Mouse (Mus musculus) testis, postnatal 14 days (tissue): ENCODE data around the gene Tmem189.

Experiments
- DNase-seq: peaks from one replicate; pipeline ENCODE4 v3.0.0; 2021; ENCODE audit warnings: low spot score

Gene Tmem189

DNA sequence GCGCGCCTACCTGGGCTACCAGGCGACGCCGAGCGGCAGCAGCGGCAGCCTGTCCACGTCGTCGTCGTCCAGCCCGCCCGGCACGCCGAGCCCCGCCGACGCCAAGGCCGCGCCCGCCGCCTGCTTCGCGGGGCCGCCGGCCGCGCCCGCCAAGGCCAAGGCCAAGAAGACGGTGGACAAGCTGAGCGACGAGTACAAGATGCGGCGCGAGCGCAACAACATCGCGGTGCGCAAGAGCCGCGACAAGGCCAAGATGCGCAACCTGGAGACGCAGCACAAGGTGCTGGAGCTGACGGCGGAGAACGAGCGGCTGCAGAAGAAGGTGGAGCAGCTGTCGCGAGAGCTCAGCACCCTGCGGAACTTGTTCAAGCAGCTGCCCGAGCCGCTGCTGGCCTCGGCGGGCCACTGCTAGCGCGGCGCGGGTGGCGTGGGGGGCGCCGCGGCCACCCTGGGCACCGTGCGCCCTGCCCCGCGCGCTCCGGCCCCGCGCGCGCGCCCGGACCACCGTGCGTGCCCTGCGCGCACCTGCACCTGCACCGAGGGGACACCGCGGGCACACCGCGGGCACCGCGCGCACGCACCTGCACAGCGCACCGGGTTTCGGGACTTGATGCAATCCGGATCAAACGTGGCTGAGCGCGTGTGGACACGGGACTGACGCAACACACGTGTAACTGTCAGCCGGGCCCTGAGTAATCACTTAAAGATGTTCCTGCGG is at the start of gene Tmem189:
Tmem189 (minus strand) TSS at position 322 of the 718 bp plus-strand sequence.
- DNase-seq = peak; percentile 64

DNA sequence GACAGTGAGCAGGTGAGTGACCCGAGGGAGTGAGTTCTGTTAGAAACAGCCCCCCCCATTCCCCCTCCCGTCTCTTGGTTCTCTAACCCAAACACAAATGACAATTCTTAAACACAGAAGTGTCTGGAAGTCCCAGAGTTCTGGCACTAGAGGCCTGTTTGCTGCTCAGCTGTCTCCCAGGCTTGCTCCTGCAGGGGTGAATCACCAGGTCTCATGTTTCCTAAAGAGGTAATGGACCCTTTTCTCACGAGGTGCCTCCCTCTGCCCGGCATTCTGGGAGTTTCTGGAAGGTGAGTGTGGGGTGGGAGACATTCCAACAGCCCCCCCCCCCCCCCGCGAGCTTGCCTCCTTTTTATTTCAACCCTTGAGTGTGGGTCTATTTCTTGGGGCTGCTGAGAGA is 49.4 kb upstream of the Tmem189 start:
- no peak for DNase-seq

GRCm38 (mm10) chr2:167734861-167735260 is 45.2 kb upstream of the Tmem189 start:
- DNase-seq = no peak

GRCm38 (mm10) chr2:167731149-167731548 is 41.5 kb upstream of the Tmem189 start:
- DNase-seq = no peak

DNA sequence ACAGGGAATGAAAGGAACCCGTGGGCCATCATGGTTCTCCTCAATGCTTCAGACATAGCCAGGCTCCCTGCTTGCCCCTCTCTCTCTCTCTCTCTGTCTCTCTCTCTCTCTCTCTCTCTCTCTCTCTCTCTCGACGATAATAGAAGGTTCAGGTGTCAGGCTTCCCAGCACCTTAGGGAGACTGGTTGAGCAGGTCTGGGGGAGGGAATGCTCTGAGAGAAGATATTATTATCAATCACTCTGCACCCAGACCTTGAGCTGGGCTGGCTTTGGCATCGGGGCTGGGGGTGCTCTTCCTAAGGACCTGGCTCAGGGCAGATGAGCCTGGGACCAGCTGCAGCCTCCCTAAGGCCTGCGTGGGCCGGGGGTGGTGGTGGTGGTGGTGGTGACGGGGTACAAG is 40.4 kb upstream of the Tmem189 start:
- no peak for DNase-seq

GRCm38 (mm10) chr2:167727161-167727560 is 37.5 kb upstream of the Tmem189 start:
- DNase-seq = peak; percentile 55

GRCm38 (mm10) chr2:167725879-167726278 is 36.3 kb upstream of the Tmem189 start:
- DNase-seq = no peak

DNA sequence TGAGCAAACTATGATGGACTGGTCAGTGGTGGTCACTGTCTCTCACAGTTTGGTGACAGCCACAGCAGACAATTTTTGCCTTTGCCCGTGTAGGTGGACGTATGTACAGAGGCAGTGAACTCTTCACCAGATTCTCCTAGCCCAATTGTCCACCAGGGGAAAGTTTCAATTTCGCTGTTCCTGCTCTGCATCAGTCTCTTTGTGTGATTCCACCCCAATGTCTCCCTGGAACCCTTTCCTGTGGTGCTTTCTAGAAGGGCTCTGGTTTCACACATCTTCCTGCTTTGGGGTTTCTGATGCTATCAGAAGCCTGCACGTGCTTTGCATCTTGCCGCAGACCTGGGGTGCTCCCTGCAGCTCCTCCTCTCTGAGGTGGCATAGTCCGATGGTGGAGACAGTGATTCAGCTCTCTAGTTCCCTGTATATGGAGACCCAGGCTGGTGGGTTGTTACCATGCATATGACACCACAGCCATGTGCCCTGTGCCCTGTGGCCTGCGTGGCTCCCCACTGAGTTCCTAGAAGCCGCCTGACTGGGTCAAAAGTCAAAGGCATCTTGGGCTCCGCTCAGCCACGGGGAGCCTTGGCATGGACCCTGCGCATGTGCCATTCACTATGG is 34.1 kb upstream of the Tmem189 start:
- no peak for DNase-seq

DNA sequence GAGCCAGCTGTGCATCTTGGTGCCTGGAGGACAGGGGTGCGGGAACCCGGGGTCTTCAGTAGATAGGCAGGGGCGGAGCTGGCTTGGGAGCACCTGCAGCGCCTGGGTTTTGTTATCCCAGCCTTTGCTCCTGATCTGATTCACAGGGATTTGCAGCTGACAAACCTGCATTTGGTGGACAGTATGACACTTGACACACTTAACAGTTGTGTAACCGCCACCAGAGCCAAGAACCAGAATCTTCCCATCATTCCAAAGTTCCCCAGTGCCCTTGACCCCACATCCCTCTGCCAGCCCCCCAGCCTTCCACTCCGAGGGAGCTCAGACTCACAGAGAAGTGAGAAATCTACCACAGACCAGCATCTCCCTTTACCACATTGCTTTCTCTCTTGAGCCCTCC is 32.9 kb upstream of the Tmem189 start:
- no peak for DNase-seq

- DNase-seq = peak; percentile 64
These were observed 31.7 kb upstream of the Tmem189 start for GRCm38 (mm10) chr2:167721159-167721882.

GRCm38 (mm10) chr2:167719520-167719919 is 29.9 kb upstream of the Tmem189 start:
- DNase-seq = no peak

DNA sequence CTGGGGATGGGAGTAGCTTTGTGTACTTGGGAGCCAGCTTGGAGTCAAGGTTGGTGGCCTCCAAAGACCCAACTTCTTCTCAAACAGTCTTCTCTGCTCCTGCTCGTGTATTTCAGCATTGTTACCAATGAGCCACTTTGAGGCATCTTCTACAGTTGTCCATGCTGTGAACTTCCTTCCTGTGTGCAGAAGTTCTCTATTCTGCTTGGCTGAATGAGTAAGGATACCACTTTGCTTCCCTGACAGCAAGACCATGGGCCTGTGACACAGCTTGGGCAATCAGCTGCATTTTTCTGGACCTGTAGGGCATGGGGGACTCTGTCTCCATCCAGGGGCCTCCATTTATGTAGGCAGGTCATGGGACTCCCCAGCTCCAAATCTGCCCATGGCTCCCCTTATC is 27.6 kb upstream of the Tmem189 start:
- no peak for DNase-seq

- no peak for DNase-seq
These were observed 25.4 kb upstream of the Tmem189 start for GRCm38 (mm10) chr2:167715008-167715407.

DNA sequence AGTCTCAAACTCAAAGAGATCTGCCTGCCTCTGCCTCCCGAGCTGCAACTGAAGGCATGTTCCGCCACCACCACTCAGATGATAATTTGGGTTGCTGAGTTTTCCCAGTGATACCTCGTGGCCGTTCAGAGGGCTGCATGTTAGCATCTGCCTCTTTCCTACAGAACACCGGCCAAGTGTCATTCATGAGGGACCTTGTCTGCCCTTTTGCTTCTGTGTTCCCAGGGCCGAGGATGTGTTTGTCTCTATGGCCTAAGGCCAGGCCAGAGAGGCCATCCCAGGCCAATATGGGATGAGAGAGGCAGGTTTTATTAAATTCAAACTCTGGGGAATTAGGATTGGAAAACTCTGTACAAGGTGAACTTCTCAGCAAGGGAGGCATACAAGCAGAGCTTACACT is 24.7 kb upstream of the Tmem189 start:
- no peak for DNase-seq

DNA sequence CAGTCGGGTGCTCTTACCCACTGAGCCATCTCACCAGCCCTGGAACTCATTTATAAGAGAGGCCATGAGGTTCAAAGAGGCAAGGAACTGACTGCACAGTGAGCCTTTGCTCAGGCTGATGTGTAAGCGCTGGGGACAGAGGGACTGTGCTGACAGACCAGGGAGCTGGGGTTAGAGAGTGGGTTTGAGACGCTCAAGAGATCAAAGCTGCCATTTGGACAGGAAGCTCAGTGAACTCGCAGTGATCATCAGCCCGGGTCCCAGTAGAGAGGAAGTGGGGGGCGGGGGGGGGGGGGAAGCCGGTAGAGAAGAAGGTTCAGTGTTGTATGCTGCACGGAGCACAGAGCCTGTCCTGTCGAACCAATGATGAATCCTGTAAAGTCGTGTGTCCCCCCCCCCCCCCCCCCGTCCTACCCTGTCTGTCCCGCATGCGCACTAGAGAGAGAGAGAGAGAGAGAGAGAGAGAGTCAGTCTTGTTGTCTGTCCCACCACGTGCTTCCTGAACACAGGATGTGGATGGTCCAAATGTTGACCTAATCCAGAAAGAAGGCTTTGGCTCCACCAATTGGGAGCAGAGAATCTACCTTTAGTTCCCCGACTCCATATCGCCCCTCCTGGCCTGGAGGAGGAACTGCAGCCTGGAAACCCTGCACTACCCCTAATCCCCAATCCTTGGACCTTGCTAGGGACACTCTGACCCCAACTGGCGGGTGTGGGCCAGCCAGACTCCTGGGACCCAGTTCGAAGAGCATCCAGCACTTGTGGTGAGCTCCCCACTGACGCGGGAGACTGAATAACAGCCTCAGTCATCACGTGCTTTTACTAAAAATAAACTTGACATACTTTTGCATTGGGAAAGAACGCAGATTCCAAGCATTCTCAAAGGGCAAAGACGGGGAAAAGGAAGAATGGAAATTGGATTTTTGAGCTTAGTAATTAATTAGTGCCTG is 23.5 kb upstream of the Tmem189 start:
- peak; percentile 65 for DNase-seq

DNA sequence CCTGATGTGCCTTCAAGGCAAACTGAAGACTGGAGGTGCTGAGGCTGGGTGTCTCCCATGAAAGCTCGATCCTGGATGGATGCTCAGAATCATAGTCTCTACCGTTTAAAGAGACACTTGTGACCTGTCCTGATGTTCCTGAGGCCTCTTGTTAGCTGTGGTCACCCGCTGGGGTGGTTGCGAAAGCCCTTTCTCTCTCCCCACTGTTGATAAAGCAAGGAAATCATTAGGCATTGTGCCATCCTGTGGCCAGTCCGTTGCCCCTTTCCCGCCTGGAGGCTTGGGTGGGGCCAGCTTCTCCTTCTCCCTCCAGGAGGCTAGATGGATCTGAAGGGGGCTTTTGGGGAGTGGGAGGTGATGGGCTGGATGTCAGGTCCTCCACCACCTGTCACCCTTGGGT is 21.0 kb upstream of the Tmem189 start:
- no peak for DNase-seq

DNA sequence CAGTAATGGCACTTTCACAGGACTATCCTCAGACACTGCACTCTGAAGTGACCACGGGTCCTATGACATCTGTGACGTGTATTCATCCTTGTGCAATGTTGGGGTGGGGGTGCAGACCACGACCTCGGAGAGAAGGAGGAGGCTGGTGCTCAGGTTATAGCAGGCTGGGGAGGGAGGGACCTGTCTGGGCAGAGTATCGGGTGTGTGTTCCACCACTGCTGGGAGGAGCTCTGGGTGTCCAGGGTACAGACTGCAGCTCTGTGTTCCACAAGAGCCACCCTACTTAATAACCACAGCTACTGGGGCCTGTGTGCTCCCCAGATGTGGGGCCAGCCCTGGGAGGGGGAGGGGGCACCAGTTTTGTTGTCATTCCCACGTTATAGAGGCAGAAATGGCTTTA is 20.3 kb upstream of the Tmem189 start:
- no peak for DNase-seq

DNA sequence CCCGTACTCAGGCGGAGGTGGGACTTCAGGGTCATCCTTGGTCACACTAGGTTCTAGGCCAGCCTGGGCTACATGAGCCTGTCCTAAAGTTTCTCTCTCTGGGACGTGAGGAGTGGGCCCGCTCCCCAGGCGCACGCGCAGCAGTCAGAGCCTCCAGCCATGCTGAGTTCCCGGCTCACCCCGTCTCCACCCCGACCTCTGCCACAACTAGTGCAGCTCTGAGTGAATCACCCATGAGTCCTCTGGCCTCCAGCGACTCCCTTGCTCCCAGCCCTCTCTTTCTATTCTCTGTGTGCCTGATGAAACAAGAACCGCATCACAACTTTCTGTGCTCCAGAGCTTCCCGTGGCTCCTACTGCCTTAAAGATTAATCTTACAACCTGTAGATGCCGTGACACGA is 18.8 kb upstream of the Tmem189 start:
- DNase-seq = no peak

- DNase-seq = no peak
These were observed 16.7 kb upstream of the Tmem189 start for GRCm38 (mm10) chr2:167706183-167706939.

GRCm38 (mm10) chr2:167704409-167704808 is 14.8 kb upstream of the Tmem189 start:
- DNase-seq = no peak

GRCm38 (mm10) chr2:167702126-167702525 is 12.5 kb upstream of the Tmem189 start:
- no peak for DNase-seq
